Mouse (Mus musculus) right cerebral cortex, adult 18-20 months (tissue): Measurements from ENCODE around the gene Cpa5.

Experiments used
- DNase-seq: peaks from one replicate; pipeline ENCODE4 v3.0.0; 2022; ENCODE audit warnings: mixed read lengths

The Cpa5 gene

GRCm38 (mm10) chr6:30645379-30645778, 34.6 kb downstream of the Cpa5 start:
- no peak for DNase-seq

GRCm38 (mm10) chr6:30649651-30650296, 39.0 kb downstream of the Cpa5 start:
- DNase-seq: peak; percentile 57

GRCm38 (mm10) chr6:30652425-30653188, 41.8 kb downstream of the Cpa5 start:
- DNase-seq: no peak

GRCm38 (mm10) chr6:30653518-30653917, 42.7 kb downstream of the Cpa5 start:
- no peak for DNase-seq

GRCm38 (mm10) chr6:30654402-30654859, 43.6 kb downstream of the Cpa5 start:
- DNase-seq: no peak

- DNase-seq: no peak
These were observed 44.1 kb downstream of the Cpa5 start for GRCm38 (mm10) chr6:30654932-30655331.

GRCm38 (mm10) chr6:30657279-30657678, 46.5 kb downstream of the Cpa5 start:
- DNase-seq: no peak

- no peak for DNase-seq
These were observed 47.8 kb downstream of the Cpa5 start for GRCm38 (mm10) chr6:30658619-30659018.

- DNase-seq: no peak
These were observed 54.0 kb downstream of the Cpa5 start for GRCm38 (mm10) chr6:30664776-30665175.

GRCm38 (mm10) chr6:30665296-30665695, 54.5 kb downstream of the Cpa5 start:
- DNase-seq: no peak

- DNase-seq: no peak
These were observed 55.2 kb downstream of the Cpa5 start for GRCm38 (mm10) chr6:30666043-30666442.

GRCm38 (mm10) chr6:30667585-30667984, 56.8 kb downstream of the Cpa5 start:
- no peak for DNase-seq

- no peak for DNase-seq
These were observed 60.9 kb downstream of the Cpa5 start for GRCm38 (mm10) chr6:30671696-30672095.

GRCm38 (mm10) chr6:30673764-30674561, 63.2 kb downstream of the Cpa5 start:
- no peak for DNase-seq

GRCm38 (mm10) chr6:30674714-30675280, 64.0 kb downstream of the Cpa5 start:
- DNase-seq: no peak

- peak; percentile 17 for DNase-seq
These were observed 64.5 kb downstream of the Cpa5 start for GRCm38 (mm10) chr6:30675281-30675771.

GRCm38 (mm10) chr6:30676506-30676905, 65.7 kb downstream of the Cpa5 start:
- no peak for DNase-seq

GRCm38 (mm10) chr6:30677591-30677990, 66.8 kb downstream of the Cpa5 start:
- no peak for DNase-seq

GRCm38 (mm10) chr6:30678482-30678881, 67.7 kb downstream of the Cpa5 start:
- DNase-seq: no peak

GRCm38 (mm10) chr6:30679567-30679966, 68.8 kb downstream of the Cpa5 start:
- no peak for DNase-seq

GRCm38 (mm10) chr6:30680442-30680841, 69.6 kb downstream of the Cpa5 start:
- no peak for DNase-seq
